Mouse (Mus musculus): ENCODE data around the gene Zfp91. TPM values are rescaled to one million over a fixed set of nuclear protein-coding genes. Genes with fewer than 3 reads are reported as not detected.

Gene Zfp91
- total and polyA plus RNA-seq, 3 experiments, result 11.5 to 81.0 (median 75.0) TPM

Other genes with a start within 250 kb of the Zfp91 start
- gene Gm4952, start 196.2 kb downstream of the Zfp91 start, total RNA-seq (2021), result under 1 TPM; 0.17 to 0.40 TPM
- gene Gm4952, start 196.2 kb downstream of the Zfp91 start, polyA plus RNA-seq (2012; rRNA removed), result not detected in 2 replicates
- gene Glyat, start 162.8 kb downstream of the Zfp91 start, total RNA-seq (2021), result under 1 TPM in 1 of 2 experiments, not detected in 1; 0.86 TPM
- gene Glyat, start 162.8 kb downstream of the Zfp91 start, polyA plus RNA-seq (2012; rRNA removed), result not detected in 2 replicates
- gene Olfr1442, start 125.7 kb downstream of the Zfp91 start, total RNA-seq (2021), result not detected
- not detected in 2 replicates for gene Olfr1442, start 125.7 kb downstream of the Zfp91 start, polyA plus RNA-seq (2012; rRNA removed)
- not detected for gene Olfr1443, start 118.0 kb downstream of the Zfp91 start, total RNA-seq (2021)
- gene Olfr1443, start 118.0 kb downstream of the Zfp91 start, polyA plus RNA-seq (2012; rRNA removed), result not detected in 2 replicates
- under 1 TPM; 0.23 to 0.45 TPM for gene Keg1, start 100.3 kb downstream of the Zfp91 start, total RNA-seq (2021)
- gene Keg1, start 100.3 kb downstream of the Zfp91 start, polyA plus RNA-seq (2012; rRNA removed), result not detected in 2 replicates
- gene Cntf, start 30.5 kb downstream of the Zfp91 start, total RNA-seq (2021), result 1 to 10 TPM; 2.4 to 2.6 TPM
- gene Cntf, start 30.5 kb downstream of the Zfp91 start, polyA plus RNA-seq (2012; rRNA removed), result not detected in 2 replicates
- 1 to 10 TPM; 2.2 to 2.6 TPM for gene Lpxn, start 67 bp upstream of the Zfp91 start, total RNA-seq (2021)
- 1.3 and 1.9 TPM in 2 replicates for gene Lpxn, start 67 bp upstream of the Zfp91 start, polyA plus RNA-seq (2012; rRNA removed)
- gene Gm5244, start 50.6 kb upstream of the Zfp91 start, total RNA-seq (2021), result not detected
- gene Gm5244, start 50.6 kb upstream of the Zfp91 start, polyA plus RNA-seq (2012; rRNA removed), result not detected in 2 replicates
- gene Olfr1444, start 61.2 kb upstream of the Zfp91 start, total RNA-seq (2021), result not detected
- gene Olfr1444, start 61.2 kb upstream of the Zfp91 start, polyA plus RNA-seq (2012; rRNA removed), result not detected in 2 replicates
- gene Olfr1445, start 87.7 kb upstream of the Zfp91 start, total RNA-seq (2021), result not detected
- gene Olfr1445, start 87.7 kb upstream of the Zfp91 start, polyA plus RNA-seq (2012; rRNA removed), result not detected in 2 replicates
- not detected for gene Olfr1446, start 97.4 kb upstream of the Zfp91 start, total RNA-seq (2021)
- gene Olfr1446, start 97.4 kb upstream of the Zfp91 start, polyA plus RNA-seq (2012; rRNA removed), result not detected in 2 replicates
- not detected for gene Olfr1447, start 107.6 kb upstream of the Zfp91 start, total RNA-seq (2021)
- gene Olfr1447, start 107.6 kb upstream of the Zfp91 start, polyA plus RNA-seq (2012; rRNA removed), result not detected in 2 replicates
- gene Olfr1448, start 128.3 kb upstream of the Zfp91 start, total RNA-seq (2021), result not detected
- gene Olfr1448, start 128.3 kb upstream of the Zfp91 start, polyA plus RNA-seq (2012; rRNA removed), result not detected in 2 replicates
- gene Olfr1449, start 134.7 kb upstream of the Zfp91 start, total RNA-seq (2021), result not detected
- gene Olfr1449, start 134.7 kb upstream of the Zfp91 start, polyA plus RNA-seq (2012; rRNA removed), result not detected in 2 replicates
- not detected for gene Olfr1450, start 154.1 kb upstream of the Zfp91 start, total RNA-seq (2021)
- gene Olfr1450, start 154.1 kb upstream of the Zfp91 start, polyA plus RNA-seq (2012; rRNA removed), result not detected in 2 replicates
- not detected for gene Olfr1451, start 198.9 kb upstream of the Zfp91 start, total RNA-seq (2021)
- not detected in 2 replicates for gene Olfr1451, start 198.9 kb upstream of the Zfp91 start, polyA plus RNA-seq (2012; rRNA removed)
- gene Olfr1453, start 232.2 kb upstream of the Zfp91 start, total RNA-seq (2021), result not detected
- not detected in 2 replicates for gene Olfr1453, start 232.2 kb upstream of the Zfp91 start, polyA plus RNA-seq (2012; rRNA removed)

All from adrenal gland, adult 2 months (tissue).